Mouse (Mus musculus) hindbrain, embryonic 12.5 days (tissue): Measurements from ENCODE around the gene Src. TPM values are rescaled to one million over a fixed set of nuclear protein-coding genes. Genes with fewer than 3 reads are reported as not detected.

Experiments
- ATAC-seq: fragments of 200-750 bp; cut with Nextera tagmentation; 2 replicates; pipeline ENCODE4 v1.8.0; 2017; ENCODE audit warnings: moderate TSS enrichment; ENCODE audit not compliant: low FRiP score
- H3K27ac ChIP-seq: fragments of 300-500 bp; sonication (generic); 2 replicates; pipeline ENCODE4 v1.5.1; 2016; ENCODE audit warnings: mild to moderate bottlenecking
- H3K27me3 ChIP-seq: fragments of 300-500 bp; sonication (generic); 2 replicates; pipeline ENCODE4 v1.6.1; 2016; ENCODE audit warnings: mild to moderate bottlenecking
- H3K36me3 ChIP-seq: fragments of 300-500 bp; sonication (generic); 2 replicates; pipeline ENCODE4 v1.6.1; 2016; ENCODE audit warnings: mild to moderate bottlenecking
- H3K4me1 ChIP-seq: fragments of 300-500 bp; sonication (generic); 2 replicates; pipeline ENCODE4 v1.6.1; 2016
- H3K4me2 ChIP-seq: fragments of 300-500 bp; sonication (generic); replicated peaks from 2 replicates; pipeline ENCODE4 v1.6.1; 2016; ENCODE audit warnings: mild to moderate bottlenecking
- H3K4me3 ChIP-seq: fragments of 300-500 bp; sonication (generic); 2 replicates; pipeline ENCODE4 v1.5.1; 2016; ENCODE audit warnings: mild to moderate bottlenecking
- H3K9ac ChIP-seq: fragments of 300-500 bp; sonication (generic); 2 replicates; pipeline ENCODE4 v1.6.1; 2016; ENCODE audit warnings: mild to moderate bottlenecking, moderate library complexity
- H3K9me3 ChIP-seq: fragments of 300-500 bp; sonication (generic); replicated peaks from 2 replicates; pipeline ENCODE4 v1.6.1; 2016; ENCODE audit warnings: mild to moderate bottlenecking
- WGBS: fragments of 180-500 bp; shearing (Covaris S2); methylation state at CpG from one replicate; pipeline ENCODE4 v1.1.7; 2016; 5-methylcytosine and 5-hydroxymethylcytosine counted together
- polyA plus RNA-seq: library from polyadenylated mRNA; unstranded; fragments of >200 nt; fragmentation: Nextera tagmentation; extraction: Ambion mirVana; gene quantifications from 2 replicates; pipeline ENCODE4 v1.2.1, GENCODE M21; 2016

Src gene
- polyA plus RNA-seq, 1 experiment from 2014 or later = 35.1 TPM

DNA sequence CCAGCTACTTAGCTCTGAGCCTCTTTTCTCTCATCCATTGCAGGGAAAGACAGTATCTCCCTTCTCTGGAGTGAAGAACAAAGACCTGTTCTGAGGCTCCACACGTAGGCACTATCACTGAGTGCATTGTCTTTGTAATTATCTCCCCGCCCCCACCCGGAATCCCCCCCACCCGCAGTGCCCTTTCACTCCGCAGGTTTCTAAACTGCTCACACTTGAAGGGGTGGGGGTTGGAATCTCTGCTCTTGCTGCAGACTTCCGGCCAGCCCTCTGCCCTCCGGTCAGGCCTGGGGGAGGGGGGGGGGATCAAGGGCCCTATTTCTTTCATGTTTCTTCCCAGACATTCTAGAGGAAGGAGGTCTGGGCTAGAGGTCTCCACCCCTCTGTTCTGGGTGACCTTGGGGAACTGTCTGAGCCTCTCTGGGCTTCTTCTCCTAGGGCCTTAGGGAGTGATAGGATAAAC lies 396 bp downstream of the Src start:
- Histone ChIP-seq H3K9ac (no peak overlapping the region), H3K4me2 (no peak overlapping the region), H3K36me3 (no peaks in the 10 kb centered on the region), H3K27ac (peak overlapping the region; percentile 6; the same call in 1 of the 2 replicates), H3K4me1 (peaks cover 27% of the 10 kb centered on the region), H3K9me3 (no peaks in the 10 kb centered on the region), H3K4me3 (no peak overlapping the region), H3K27me3 (0 out of 2 replicates have a peak, but pooled peaks cover 4% of the 10 kb centered on the region)
- 2% methylated on average over 7 of the region's 7 CpGs for WGBS
- ATAC-seq = no peak

DNA sequence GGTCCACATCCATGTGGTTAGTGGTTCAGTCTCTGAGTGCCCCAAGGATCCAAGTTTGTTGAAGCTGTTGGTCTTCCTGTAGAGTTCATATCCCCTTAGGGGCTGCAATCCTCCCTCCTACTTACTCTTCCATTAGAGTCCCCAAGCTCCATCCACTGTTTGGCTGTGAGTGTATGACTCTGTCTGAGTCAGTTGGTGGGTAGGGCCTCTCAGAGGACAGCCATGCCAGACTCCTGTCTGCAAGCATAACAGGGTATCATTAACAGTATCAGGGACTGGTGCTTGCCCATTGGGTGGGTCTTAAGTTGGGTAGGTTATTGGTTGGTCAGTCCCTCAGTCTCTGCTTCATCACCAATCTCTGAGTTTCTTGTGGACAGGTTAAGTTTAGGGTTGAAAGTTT lies 1.3 kb downstream of the Src start:
- Histone ChIP-seq H3K27me3 (0 out of 2 replicates have a peak, but pooled peaks cover 4% of the 10 kb centered on the region), H3K4me1 (peaks cover 29% of the 10 kb centered on the region), H3K36me3 (no peaks in the 10 kb centered on the region)

DNA sequence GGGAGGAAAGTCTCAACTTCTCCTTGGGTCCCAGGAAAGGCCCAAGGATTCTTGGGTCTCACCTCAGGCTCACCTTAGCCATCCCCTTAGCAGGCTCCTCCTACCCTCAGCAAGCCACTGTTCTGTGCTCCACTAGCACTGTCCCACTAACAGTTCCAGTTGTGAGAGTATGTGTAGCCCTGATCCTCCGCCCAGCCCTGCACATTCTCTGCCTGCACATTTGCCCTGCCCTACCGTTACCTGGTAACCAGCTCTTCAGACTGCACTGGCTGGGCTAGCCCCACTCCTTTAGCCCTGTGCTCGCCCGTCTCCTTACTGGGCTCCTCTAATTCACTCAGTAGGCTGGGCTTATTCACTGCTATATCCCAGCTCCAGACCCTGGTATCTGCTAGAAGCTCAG lies 2.2 kb downstream of the Src start:
- Histone ChIP-seq H3K36me3 (no peaks in the 10 kb centered on the region), H3K9me3 (no peaks in the 10 kb centered on the region), H3K4me3 (no peak overlapping the region), H3K27ac (no peak overlapping the region), H3K9ac (no peak overlapping the region), H3K27me3 (0 out of 2 replicates have a peak, but pooled peaks cover 4% of the 10 kb centered on the region), H3K4me1 (peaks cover 37% of the 10 kb centered on the region), H3K4me2 (no peak overlapping the region)
- WGBS = 89% methylated on average over 4 of the region's 4 CpGs
- ATAC-seq = no peak

More for the DNA sequence above, 1.3 kb downstream of the Src start:
- Histone ChIP-seq H3K4me2 (no peak overlapping the region), H3K4me3 (no peak overlapping the region), H3K27ac (no peak overlapping the region), H3K9me3 (no peaks in the 10 kb centered on the region), H3K9ac (no peak overlapping the region)
- no peak for ATAC-seq

DNA sequence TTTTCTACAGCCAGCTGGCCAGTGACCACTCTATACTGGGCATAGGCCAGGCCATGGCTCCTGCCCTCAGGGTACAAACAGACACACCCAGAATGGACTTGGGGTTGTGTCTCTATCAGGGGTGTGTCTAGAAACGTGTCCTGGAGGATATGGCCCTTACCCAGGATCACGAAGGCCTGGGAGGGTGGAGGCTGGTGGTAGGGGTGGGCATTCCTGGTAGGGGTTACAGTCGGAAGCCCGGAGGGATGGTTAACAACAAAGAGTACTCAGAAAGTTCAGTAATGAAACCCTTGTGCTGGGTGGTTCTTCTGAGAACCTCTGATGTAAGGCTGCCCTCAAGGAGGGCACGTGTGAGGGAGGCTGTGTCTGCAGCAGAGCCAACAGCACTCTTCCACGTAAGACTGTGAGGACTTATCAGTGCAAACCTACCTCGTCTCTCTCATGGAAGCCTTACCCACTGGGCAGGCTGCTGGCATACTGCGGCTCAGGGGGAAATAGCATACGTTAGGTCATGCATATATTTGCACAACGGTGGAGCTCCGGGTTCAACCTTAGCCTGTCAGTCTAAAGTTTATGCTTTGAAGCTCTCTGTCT lies 3.9 kb downstream of the Src start:
- Histone ChIP-seq H3K27ac (peak overlapping the region; percentile 92; the same call in 1 of the 2 replicates), H3K9me3 (no peaks in the 10 kb centered on the region), H3K4me2 (no peak overlapping the region), H3K36me3 (no peaks in the 10 kb centered on the region), H3K27me3 (0 out of 2 replicates have a peak, but pooled peaks cover 4% of the 10 kb centered on the region), H3K9ac (no peak overlapping the region), H3K4me1 (peaks cover 54% of the 10 kb centered on the region), H3K4me3 (no peak overlapping the region)
- ATAC-seq = no peak
- WGBS = 75% methylated on average over 11 of the region's 11 CpGs

DNA sequence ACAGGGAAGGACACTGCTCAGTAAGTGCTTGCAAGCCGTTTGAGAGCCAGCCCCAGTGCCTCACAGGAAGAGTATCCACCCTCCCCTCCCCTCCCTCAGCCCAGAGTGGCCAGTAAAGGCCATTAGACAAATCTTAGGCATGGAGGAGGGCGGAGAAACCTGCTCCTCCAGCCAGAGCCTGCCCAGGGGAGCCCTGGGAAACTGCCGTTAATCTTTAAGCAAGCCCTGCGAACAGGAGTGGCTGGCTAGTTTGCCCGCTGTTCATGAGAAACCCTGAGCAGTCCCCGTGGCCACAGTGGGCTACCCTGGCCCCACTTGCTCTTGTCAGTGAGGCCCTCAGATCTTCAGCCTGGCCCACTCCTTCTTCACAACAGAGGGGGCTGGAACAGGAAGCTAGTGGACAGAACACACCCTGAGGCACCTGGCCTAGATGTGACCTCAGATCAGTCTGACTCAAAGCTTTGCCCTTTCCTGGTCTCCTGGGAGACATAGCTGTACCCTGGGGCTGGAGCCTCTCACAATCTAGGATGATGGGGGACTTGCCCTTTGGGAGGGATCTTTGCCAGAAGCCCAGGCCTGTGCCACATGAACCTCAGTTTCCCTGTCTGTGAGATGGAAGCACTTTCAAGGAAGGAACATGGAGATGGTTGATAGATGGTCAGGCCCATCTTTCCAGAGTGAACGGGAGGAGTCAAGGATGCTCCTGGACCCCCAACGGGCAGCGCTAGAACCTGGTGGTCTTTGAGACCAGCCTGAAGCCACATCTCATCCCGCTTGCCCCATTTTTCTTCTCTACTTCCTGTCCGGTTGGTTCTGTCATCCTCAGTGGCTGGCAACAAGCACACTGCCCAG lies 4.8 kb downstream of the Src start:
- peak overlapping the region; percentile 84 for H3K4me3 ChIP-seq
- peak overlapping the region; percentile 98 for H3K9ac ChIP-seq
- no peak for ATAC-seq
- 46% methylated on average over 11 of the region's 11 CpGs for WGBS
- H3K27me3 ChIP-seq = no peaks in the 10 kb centered on the region
- H3K4me2 ChIP-seq = peak overlapping the region; percentile 84
- H3K4me1 ChIP-seq = peaks cover 61% of the 10 kb centered on the region
- H3K36me3 ChIP-seq = peaks cover 6% of the 10 kb centered on the region; the same call in 1 of the 2 replicates
- H3K9me3 ChIP-seq = no peaks in the 10 kb centered on the region
- peak overlapping the region; percentile 92 for H3K27ac ChIP-seq

DNA sequence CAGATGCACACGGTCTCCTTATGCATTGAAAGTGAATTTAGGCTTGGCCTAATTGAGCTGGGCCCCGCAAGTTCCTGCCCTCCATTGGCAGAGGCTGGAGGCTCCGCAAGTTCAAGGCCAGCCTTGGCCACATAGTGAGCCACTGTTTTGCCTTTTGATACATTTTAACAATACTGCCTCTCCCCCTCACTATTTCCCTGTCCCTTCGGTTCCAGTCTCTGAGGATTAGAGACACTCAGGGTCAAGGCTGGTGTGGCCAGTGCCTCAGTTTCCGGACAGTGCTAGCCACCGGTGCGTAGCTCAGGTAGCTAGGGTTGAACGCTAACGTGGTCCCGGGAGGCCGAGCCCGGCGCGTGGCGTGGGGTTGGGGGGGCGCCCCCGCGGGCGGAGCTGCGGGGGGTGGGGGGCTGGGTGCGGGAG lies 5.5 kb downstream of the Src start:
- Histone ChIP-seq H3K9me3 (no peaks in the 10 kb centered on the region), H3K27ac (peak overlapping the region; percentile 92), H3K36me3 (peaks cover 9% of the 10 kb centered on the region; the same call in 1 of the 2 replicates), H3K4me2 (peak overlapping the region; percentile 84), H3K9ac (peak overlapping the region; percentile 98), H3K4me1 (peaks cover 61% of the 10 kb centered on the region), H3K27me3 (no peaks in the 10 kb centered on the region), H3K4me3 (peak overlapping the region; percentile 84)
- ATAC-seq = no peak
- WGBS = 9% methylated on average over 21 of the region's 21 CpGs

DNA sequence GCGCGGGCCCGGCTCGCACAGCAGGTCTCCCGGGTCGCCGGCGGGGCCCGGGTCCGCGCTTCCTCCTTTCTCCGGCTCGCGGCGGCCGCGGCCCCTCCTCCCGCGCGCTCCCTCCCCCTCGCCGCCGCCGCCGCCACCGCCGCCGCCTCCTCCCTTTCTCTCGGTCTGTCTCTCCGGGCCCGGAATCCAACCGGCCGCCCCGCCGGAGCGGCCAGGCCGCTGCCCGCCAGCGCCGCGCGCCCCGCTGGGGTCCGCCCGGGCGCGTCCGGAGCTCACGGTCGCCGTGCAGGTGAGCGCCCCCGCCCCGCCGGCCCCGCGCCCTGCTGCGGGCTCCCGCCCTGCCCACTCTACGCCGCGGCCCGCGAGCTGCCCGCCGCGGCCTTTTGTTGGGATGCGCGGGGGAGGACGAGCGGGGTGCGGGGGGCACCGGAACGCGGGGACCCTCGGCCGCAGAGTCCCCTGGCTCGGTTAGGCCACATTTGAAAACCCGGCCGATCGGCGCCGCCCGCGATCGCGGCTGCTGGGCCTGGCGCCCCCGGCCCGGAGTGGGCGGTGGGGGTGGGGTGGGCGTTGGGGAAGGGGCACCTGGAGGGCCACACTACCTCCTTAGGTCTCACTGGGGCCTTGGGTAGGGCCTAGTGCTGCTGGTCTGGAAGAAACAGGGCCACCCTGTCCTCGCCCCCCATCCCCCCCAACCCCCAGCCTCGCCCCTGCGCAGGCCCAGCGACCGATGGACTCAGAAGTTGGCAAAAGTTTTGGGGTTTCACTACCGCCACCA lies 6.1 kb downstream of the Src start:
- Histone ChIP-seq H3K4me3 (peak overlapping the region; percentile 84), H3K4me2 (peak overlapping the region; percentile 84), H3K9me3 (no peaks in the 10 kb centered on the region), H3K36me3 (peaks cover 9% of the 10 kb centered on the region; the same call in 1 of the 2 replicates), H3K9ac (peak overlapping the region; percentile 98), H3K4me1 (peaks cover 56% of the 10 kb centered on the region), H3K27ac (peak overlapping the region; percentile 92), H3K27me3 (no peaks in the 10 kb centered on the region)
- ATAC-seq = 0 out of 2 replicates have a peak, but pooled peaks have one; percentile 37
- WGBS = 1% methylated on average over 51 of the region's 98 CpGs

DNA sequence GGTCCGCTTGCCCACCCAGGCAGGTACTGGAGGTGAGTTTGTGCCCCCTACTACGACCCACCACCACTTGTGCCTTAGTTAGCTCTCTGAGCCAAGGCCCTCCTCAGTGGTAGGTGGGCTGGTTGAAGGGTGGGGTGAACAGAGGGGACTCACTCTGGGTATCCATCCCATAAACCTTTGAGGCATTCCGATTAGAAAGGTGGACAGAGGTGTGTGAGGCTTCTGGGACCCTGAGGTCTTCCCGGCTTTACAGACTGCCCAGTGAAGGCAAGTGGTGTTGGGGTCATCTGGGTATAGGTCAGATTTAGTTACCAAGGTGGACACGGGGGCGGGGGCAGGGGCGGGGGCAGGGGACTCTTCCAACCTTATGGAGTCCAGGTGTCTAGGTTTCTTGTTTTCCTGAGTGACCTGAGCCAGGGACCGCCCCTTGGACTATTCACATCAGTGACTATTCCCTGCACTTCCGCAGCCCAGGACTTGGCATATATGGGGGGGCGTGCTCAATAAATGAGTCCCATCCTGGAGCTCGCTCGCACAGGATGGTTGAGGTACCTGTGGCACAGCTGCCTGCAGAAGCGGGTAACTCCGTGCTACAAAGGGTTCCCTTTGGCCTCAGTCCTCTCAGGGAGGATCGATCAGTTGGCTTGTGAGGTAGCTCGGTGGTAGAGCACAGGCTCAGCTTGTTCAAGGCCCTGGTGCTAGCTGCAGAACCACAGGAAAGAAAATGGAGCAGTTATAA lies 6.8 kb downstream of the Src start:
- Histone ChIP-seq H3K4me2 (peak overlapping the region; percentile 84), H3K9me3 (no peaks in the 10 kb centered on the region), H3K9ac (peak overlapping the region; percentile 98), H3K36me3 (peaks cover 9% of the 10 kb centered on the region; the same call in 1 of the 2 replicates), H3K27ac (peak overlapping the region; percentile 92), H3K4me3 (peak overlapping the region; percentile 84), H3K4me1 (peaks cover 60% of the 10 kb centered on the region), H3K27me3 (no peaks in the 10 kb centered on the region)
- no peak for ATAC-seq
- WGBS = 68% methylated on average over 16 of the region's 16 CpGs

DNA sequence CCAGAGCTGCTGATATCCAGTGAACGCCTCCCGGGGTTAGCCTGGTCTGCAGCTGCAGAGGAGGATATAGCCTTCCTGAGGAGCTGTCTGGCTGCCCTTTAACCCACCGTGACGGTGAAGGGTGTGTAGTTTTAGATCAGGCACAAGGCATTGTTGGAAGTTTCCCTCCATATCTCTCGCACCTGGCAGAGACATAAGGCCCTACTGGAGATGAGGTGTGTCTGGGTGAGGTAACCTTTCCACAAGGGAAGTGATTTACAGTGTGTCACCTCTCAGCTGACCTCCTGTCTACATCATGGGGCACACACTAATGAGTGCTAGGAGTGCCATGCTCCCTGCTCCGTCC lies 7.4 kb downstream of the Src start:
- H3K4me2 ChIP-seq = peak overlapping the region; percentile 84
- H3K9ac ChIP-seq = peak overlapping the region; percentile 98
- peaks cover 64% of the 10 kb centered on the region for H3K4me1 ChIP-seq
- no peaks in the 10 kb centered on the region for H3K9me3 ChIP-seq
- H3K4me3 ChIP-seq = peak overlapping the region; percentile 84
- no peak overlapping the region; the same call in 1 of the 2 replicates for H3K27ac ChIP-seq
- no peaks in the 10 kb centered on the region for H3K27me3 ChIP-seq
- WGBS = 72% methylated on average over 6 of the region's 6 CpGs
- peaks cover 9% of the 10 kb centered on the region; the same call in 1 of the 2 replicates for H3K36me3 ChIP-seq
- ATAC-seq = no peak

DNA sequence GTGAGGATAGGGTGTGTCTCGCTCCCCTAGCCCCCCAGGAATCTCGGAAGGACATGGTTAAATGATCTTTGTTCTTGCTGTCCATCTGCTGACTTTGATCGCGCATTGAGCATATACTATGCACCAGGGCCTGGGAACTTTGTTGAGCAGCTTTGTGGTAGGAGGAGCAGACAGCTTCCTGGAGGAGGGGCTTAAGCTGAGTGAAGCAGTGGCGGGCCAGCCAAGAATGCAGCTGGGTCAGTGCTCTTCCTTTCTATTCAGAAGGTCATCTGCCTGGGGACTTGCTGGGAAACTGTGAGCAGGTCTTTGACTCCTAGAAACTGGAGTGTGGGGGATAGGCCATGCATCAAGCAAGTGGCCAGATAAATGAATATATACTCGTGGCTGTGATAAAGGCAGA lies 7.9 kb downstream of the Src start:
- Histone ChIP-seq H3K27ac (0 out of 2 replicates have a peak overlapping the region, but pooled peaks have one; percentile 44), H3K9me3 (no peaks in the 10 kb centered on the region), H3K27me3 (no peaks in the 10 kb centered on the region), H3K9ac (no peak overlapping the region), H3K4me3 (no peak overlapping the region), H3K36me3 (peaks cover 9% of the 10 kb centered on the region; the same call in 1 of the 2 replicates), H3K4me1 (peaks cover 70% of the 10 kb centered on the region), H3K4me2 (peak overlapping the region; percentile 84)
- WGBS = 74% methylated on average over 6 of the region's 6 CpGs
- ATAC-seq = no peak

DNA sequence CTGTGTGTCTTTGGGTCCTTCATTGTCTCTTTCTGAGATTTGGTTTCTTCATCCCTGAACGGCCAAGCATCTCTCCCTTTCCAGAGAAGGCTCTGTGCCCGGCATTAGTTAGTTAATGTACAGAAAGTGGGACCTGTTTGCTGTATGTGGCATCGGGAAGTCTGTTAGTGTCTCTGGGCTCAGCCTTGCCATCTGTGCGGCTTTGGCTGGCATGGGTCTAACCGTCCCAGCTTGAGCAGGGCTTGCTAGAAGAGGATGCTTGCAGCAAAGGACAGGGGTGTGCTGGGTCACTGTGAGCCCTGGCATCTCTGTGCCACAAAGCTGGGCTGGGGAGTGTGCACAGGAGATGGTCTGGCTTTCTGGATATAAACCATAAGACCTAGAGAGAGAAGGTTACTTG lies 8.9 kb downstream of the Src start:
- ATAC-seq = no peak
- 0 out of 2 replicates have a peak overlapping the region, but pooled peaks have one; percentile 1 for H3K27ac ChIP-seq
- H3K9ac ChIP-seq = 0 out of 2 replicates have a peak overlapping the region, but pooled peaks have one; percentile 25
- 92% methylated on average over 5 of the region's 5 CpGs for WGBS
- H3K4me2 ChIP-seq = no peak overlapping the region
- no peak overlapping the region for H3K4me3 ChIP-seq
- H3K9me3 ChIP-seq = no peaks in the 10 kb centered on the region
- H3K4me1 ChIP-seq = peaks cover 80% of the 10 kb centered on the region
- peaks cover 11% of the 10 kb centered on the region; the same call in 1 of the 2 replicates for H3K36me3 ChIP-seq
- H3K27me3 ChIP-seq = no peaks in the 10 kb centered on the region
